Mouse (Mus musculus) right cerebral cortex, postnatal 36 days (tissue): Measurements from ENCODE around the gene 9330161L09Rik.
A peak's percentile ranks its signal among the peaks of the same experiment; 100 is the strongest.

Experiments
- DNase-seq, 2 experiments: peaks; one replicate each; pipeline ENCODE4 v3.0.0; 2022; ENCODE audit warnings: low spot score in 2 of 2, mixed read lengths in 1 of 2

9330161L09Rik gene

DNA sequence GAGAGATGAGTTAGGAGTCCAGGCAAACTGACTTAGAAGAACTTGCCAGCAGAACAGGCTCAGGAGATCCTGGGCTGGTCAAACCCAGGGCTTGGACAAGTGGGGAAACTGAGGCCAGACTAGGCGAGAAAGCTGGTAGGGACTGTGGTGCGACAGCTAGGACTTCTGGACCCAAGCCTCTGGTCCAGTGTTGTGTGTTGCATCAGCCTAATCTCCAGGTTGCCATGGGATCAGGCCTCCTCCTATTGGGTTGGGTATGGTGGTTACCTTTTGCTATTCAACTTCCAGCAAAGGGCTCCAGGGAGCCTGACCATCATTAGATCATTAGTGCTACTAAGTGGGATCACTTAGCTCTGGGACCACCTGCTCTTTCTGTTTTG is 18.3 kb downstream of the 9330161L09Rik start:
- no peak for DNase-seq

DNA sequence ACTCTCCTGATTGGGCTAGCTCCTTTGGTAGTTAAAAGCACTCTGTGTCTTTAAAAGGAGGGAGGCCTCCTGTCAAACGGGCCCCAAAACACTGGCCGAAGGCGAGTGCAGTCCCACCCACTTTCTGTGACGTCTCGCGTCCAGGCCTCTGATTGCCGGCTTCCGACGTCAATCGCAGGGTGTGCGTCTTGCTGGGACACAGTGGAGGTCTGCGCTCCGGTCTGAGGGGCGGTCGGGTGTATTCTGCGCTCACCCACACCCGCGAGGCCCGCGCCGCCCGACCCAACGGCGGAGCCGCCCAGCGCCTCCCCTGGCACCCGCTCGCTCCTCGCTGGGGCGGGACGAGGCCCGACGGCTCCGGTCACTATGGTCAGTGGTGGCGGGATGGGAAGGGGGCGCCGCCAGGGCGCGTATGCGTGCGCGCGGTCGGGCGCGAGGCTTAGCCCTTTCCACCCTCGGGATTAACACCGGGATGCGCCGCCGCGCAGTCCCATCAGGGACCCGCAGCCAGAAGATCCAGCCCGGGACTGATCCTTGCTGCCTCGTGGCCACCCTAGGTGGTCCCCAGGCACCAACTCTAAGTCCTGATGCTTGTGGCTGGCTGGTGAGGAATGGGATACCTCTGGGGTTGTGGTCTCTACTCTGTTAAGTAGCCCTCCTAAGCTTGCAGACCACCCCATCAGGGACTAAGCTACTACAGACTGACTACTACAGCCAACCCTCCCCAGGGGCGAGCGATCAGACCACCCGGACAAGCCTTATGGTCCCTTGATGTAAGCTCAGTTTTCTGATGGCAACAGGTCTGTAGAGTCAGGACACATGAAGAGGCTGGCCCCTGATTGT is 18.9 kb downstream of the 9330161L09Rik start, which contains the start of gene Otub2:
Gene Otub2 (plus strand): TSS at position 178 of the 843 bp plus-strand sequence.
- peak; percentile 96 to 98 for DNase-seq

GRCm38 (mm10) chr12:103380226-103380625 is 27.4 kb downstream of the 9330161L09Rik start:
- no peak for DNase-seq

GRCm38 (mm10) chr12:103376774-103377173 is 30.8 kb downstream of the 9330161L09Rik start:
- DNase-seq, result peak; percentile 46 to 76

DNA sequence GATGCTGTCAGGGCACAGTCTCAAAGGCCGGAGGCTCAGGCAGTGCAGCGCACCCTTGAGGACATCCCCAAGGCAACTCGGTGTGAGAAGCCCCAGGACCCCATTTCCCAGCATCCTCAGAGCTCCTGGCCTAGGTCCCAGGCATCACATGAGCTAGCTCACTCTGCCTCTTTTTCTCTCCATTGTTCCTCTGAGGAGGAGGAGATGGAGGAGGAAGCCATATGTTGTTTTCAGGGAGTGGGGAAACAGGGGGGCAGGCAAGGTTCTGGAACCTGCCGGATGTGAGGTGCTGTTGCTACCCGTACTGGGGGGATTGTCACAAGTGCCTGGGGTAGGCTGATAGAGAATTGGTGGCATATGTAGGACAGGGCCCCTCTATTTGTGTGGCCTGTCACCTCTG is 31.5 kb downstream of the 9330161L09Rik start:
- peak; percentile 64 to 75 for DNase-seq

DNA sequence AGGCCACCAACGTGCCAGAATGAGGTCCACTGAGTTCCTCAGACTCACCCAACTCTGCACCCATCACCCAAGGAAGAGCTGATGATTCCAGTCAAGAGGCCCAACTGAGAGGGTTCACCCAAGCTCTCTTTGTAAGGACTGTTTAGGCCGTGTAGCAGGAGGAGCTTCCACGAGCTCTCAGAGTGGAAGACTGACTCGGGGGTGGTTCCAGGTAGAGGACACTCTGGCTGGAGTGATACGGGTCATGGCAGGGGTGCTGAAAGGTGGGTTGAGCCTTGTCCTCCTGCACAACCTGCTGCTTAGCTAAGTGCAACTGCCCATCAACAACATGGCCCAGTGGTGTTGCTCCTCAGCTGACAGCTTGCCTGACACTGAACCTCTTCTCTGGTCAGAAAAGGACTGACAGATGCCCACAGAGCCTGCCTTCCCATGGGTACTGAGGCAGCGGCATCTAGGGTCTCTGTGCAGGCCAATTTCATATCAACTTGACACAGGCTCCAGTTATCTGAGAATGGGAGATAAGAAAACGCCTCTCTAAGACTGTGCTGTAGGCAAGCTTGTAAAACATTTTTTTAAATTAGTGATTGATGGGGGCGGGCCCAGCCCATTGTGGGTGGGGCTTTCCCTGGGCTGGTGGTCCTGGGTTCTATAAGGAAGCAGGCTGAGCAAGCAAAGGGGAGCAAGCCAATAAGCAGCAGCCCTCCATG is 33.9 kb downstream of the 9330161L09Rik start:
- no peak for DNase-seq

DNA sequence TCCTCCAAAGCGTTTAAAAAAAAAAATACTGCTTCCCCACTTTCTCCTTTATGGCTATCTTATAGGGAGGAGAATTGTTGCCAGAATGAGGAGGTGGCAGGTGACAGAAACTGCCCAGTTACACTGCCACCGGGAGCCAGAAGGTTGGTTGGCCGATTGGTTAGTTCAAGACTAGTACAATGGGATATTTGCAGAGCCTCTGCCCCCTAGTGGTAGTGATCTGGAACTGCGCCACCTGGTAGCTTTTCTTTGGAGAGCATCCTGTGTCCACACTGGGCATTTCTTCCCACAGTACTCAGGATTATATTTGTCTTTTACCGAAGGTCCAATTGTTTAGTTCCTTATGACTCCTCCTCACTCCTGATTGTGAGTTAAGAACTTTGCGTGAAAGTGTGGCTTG is 35.9 kb downstream of the 9330161L09Rik start:
- DNase-seq, result no peak

- DNase-seq, result no peak
These were observed 36.8 kb downstream of the 9330161L09Rik start for GRCm38 (mm10) chr12:103370861-103371260.

- DNase-seq, result no peak
These were observed 38.8 kb downstream of the 9330161L09Rik start for GRCm38 (mm10) chr12:103368777-103369176.

GRCm38 (mm10) chr12:103368326-103368669 is 39.3 kb downstream of the 9330161L09Rik start:
- DNase-seq, result no peak

DNA sequence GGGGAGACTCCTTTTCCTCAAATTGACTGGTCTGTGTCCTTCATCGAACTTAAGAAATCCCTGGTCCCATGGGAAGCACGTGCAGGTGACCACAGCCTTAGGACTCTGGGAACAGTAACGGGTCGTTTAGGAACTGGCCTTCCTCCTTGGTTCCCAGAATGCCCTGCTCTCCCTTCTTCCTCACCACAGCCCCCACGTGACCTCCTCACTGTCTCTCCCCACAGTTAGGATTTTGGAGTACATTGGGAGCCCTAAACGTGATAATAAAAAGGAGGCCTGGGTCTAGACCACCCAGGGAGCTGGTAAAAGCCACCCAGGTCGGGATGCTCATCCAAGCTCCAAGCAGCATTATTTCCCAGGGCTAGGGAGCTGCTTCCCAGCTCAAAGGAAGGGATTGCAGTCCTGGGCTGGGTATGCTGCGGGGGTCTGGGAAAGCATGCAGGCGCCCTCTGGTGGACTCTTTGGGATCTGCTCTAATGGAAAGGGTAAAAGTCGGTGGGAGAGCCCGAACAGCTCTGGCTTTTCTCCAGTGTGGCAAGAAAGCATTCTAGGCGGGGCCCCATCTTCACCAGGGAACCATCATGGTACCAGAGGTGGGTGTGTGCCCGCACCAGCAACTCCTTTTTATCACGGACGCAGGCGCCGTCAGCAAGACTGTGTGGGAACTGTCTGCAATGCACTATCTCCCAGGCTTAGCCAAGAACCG is 39.8 kb downstream of the 9330161L09Rik start:
- DNase-seq, result no peak

DNA sequence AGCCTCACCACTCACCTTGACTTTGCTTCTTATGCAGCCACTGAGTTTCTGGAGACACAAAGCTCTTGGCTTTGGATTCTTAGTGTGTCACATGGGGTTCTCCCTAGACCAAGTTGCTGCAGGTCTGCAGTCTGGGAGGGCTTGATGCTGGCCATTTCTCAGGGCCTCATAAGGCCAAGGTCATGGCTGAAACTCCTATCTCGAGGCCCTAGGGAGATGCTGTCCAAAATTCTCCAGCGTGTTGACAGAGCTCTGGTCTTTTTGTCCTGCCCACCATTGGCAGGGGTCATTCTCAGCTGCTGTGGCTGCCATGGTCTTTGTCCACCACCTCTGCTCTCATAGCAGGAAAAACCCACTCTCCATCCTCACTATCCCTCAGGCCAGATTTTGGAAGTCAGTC is 40.4 kb downstream of the 9330161L09Rik start:
- no peak for DNase-seq

- DNase-seq, result no peak
These were observed 45.3 kb downstream of the 9330161L09Rik start for GRCm38 (mm10) chr12:103362336-103362735.

GRCm38 (mm10) chr12:103361539-103362307 is 45.9 kb downstream of the 9330161L09Rik start:
- DNase-seq, result no peak

GRCm38 (mm10) chr12:103360812-103361211 is 46.8 kb downstream of the 9330161L09Rik start:
- no peak for DNase-seq

DNA sequence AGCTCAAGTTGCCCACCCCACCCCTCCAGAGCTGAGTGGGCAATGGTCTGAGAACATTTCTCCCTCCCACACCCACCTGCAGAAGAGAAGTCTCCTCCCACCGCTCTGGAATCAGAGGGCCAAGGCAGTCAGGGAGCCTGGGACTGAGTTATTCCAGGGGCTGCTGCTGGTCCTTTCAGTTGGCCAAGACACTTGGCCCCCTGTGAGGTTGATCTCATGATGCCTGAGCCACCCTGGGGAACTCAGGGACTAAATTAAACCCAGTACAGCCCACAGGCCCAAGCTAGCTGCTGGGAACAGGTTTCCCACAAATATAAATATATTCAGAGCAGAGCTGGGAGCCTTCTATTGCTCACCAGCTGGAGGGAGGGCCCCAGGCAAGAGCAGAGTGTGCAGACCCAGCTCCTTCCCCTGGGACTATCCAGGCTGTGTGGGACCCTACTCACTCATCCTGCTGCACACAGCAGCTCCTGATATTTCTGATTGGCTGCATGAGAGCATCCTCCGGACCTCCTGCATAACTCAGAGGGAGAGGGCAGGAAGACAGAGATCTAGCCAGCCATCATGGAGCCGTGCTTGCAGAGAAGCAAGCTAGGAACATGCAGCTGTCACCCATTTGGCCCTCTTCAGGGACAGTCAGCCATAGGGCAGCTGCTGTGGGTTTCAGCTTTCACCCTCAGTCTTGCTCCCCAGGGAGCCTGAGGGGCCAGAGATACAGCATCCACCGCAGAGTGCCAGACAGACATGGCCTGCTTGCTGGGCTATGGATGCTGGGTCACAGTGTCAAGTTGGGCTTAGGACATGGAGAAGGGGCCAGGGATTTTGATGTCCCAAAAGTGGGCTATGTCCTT is 48.4 kb downstream of the 9330161L09Rik start:
- no peak for DNase-seq

DNA sequence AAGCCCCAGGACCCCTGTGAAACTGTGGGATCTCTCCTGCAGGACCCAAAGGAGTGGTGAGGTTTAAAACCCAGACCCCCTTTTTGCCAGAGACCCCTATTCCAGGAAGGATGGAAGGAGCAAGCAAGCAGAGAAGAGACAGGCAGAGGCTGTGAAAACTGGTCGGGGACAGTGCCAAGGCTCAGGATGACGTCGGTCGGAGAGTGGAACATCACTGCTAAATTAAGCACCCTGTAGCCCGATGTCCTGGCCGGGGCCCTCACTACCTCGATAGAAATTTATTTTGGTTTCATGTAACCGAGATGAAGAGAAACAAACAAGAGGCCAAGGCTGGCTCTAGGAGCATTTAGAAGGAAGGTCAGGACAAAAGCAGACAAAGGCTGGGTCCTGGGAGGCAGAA is 49.4 kb downstream of the 9330161L09Rik start:
- no peak for DNase-seq
